Mouse (Mus musculus): ENCODE measurements at regions not wholly inside any gene's neighbourhood (a gene's known extent, or its start where the extent isn't known, plus 50 kb on each side); places are given as distances from the start of the nearest gene placed in this dataset.
A peak's percentile ranks its signal among the peaks of the same experiment; 100 is the strongest.

DNA sequence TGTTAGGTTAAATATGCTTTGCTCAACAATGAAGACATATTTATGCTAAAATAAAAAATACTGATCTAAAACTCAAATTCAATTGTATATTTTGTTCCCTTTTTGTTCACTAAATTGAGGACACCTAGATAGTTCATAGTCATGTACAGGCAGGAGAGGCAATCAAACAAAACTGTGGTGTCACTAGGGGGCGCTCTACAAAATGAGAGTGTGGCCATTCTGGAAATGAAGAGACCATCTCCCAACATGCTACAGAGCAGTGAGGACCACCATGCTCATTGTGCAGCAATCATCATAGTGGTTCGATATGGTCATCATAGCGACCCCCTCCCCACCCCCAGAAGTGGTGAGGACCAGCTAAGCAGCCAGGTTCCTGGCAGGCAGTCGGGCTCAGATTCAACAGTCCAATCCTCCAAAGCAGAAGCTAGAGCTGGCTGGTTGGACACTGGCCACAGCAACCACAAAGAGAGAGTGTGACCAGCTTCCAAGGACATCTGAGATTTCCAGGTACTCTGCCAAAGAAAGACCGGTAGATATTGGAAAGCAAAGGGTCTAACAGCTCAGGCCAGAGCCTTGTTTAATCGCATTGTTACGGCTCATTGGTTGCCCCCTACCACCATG, 155.4 kb downstream of the Tgfb2 start:
- ATAC-seq: peak; percentile 76
- Histone ChIP-seq H3K27me3 (replicated peaks; ENCODE audit: control insufficient read depth, insufficient read depth, low read length) (no peaks in the 10 kb centered on the region), H3K4me1 (ENCODE audit: control insufficient read depth, insufficient read depth, low read depth, low read length) (peaks cover 3% of the 10 kb centered on the region; the same call in 1 of the 2 replicates), H3K9ac (ENCODE audit: low read depth, low read length) (no peak overlapping the region), H3K36me3 (ENCODE audit: control insufficient read depth, insufficient read depth, low read length) (no peaks in the 10 kb centered on the region), H3K9me3 (ENCODE audit: control insufficient read depth, low read length) (no peaks in the 10 kb centered on the region), H3K27ac (ENCODE audit: low read depth, low read length) (no peak overlapping the region), H3K4me3 (ENCODE audit: low read length) (no peak overlapping the region), H3K4me2 (ENCODE audit: low read length) (no peak overlapping the region)
- 78% methylated on average over 7 of the region's 7 CpGs for WGBS

DNA sequence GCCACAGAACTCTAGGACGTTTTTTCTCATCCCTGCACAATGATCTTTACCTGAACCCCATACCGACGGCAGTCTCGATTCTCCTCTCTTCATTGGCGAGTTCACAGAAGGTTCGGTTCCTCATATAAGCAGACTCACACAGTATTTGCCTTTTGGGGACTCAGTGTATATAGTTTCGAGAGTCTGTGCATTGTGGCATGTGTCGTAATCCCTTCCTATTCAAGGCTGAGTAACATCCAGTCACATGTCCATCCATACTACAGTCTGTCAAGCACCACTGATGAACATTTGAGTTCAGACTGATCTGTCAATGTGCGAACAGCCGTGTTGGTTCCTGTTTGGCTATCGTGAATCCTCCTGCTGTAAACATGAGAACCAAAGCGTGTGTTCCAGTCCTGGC, 156.6 kb downstream of the Tgfb2 start:
- H3K27me3 ChIP-seq (replicated peaks; ENCODE audit: control insufficient read depth, insufficient read depth, low read length): no peaks in the 10 kb centered on the region
- WGBS: 94% methylated on average over 12 of the region's 12 CpGs
- H3K9me3 ChIP-seq (ENCODE audit: control insufficient read depth, low read length): no peaks in the 10 kb centered on the region
- H3K9ac ChIP-seq (ENCODE audit: low read depth, low read length): no peak overlapping the region
- H3K4me3 ChIP-seq (ENCODE audit: low read length): no peak overlapping the region
- ATAC-seq: no peak
- H3K4me1 ChIP-seq (ENCODE audit: control insufficient read depth, insufficient read depth, low read depth, low read length): peaks cover 3% of the 10 kb centered on the region; the same call in 1 of the 2 replicates
- H3K36me3 ChIP-seq (ENCODE audit: control insufficient read depth, insufficient read depth, low read length): no peaks in the 10 kb centered on the region
- H3K27ac ChIP-seq (ENCODE audit: low read depth, low read length): no peak overlapping the region
- no peak overlapping the region for H3K4me2 ChIP-seq (ENCODE audit: low read length)

DNA sequence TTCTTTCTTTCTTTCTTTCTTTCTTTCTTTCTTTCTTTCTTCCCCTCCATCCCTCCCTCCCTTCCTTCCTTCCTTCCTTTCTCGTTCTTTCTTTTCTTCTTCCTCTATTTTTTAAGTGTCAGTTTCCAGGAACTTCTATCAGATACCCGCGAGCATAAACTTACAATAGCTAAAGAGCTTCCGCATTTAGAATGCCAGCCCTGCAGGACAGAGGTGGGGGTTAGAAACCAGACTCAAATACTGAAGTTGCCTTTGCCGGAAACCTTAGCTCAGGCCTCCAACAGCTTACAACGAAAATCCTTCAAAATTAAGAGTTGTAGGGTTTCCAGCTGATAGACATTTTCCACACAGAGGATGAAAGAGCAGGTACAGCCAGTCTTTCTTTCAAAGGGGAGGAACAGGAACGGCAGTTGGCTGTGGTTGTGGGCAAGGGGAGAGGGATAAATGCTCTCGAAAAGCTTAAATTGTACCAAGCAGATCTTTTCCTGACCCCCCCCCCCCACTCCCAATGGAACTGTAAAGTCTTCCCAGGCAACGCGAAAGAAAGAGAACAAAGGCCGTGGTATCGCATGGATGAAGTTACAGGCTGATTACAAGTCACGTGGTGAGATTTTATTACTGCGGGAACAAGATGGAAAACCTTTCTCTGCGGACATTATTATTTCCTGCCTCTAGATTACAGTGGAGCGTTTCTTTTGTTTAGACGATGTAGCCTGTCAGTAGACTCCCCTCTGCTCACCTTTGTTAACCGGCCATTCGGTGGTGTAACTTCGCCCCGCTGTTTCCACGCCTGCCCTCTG, 159.2 kb downstream of the Tgfb2 start:
- no peak overlapping the region for H3K27ac ChIP-seq (ENCODE audit: low read depth, low read length)
- H3K9ac ChIP-seq (ENCODE audit: low read depth, low read length): no peak overlapping the region; the same call in 1 of the 2 replicates
- peaks cover 3% of the 10 kb centered on the region; the same call in 1 of the 2 replicates for H3K4me1 ChIP-seq (ENCODE audit: control insufficient read depth, insufficient read depth, low read depth, low read length)
- ATAC-seq: peak; percentile 24; the same call in 1 of the 2 replicates
- H3K4me2 ChIP-seq (ENCODE audit: low read length): peak overlapping the region; percentile 34
- no peaks in the 10 kb centered on the region for H3K27me3 ChIP-seq (replicated peaks; ENCODE audit: control insufficient read depth, insufficient read depth, low read length)
- no peaks in the 10 kb centered on the region for H3K36me3 ChIP-seq (ENCODE audit: control insufficient read depth, insufficient read depth, low read length)
- H3K4me3 ChIP-seq (ENCODE audit: low read length): no peak overlapping the region
- 42% methylated on average over 22 of the region's 22 CpGs for WGBS
- no peaks in the 10 kb centered on the region for H3K9me3 ChIP-seq (ENCODE audit: control insufficient read depth, low read length)

DNA sequence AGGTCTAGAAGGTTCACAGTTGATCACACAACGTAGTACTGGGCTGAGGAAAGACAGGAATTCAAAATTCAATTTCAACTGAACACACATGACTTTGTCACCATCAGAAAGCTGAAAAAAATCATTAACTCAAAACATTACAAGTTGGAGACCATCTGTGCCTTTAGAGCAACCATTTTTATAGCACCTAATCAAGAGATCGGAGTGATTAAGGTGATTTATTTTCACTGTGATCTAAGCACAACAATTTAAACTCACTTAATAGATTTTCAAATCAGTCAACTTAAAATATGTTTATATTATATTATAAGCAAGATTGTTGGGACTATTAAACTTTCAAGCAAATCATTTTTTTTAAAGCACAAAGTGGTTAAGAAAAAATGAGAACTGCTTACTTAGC, 165.7 kb downstream of the Tgfb2 start:
- no peaks in the 10 kb centered on the region for H3K4me1 ChIP-seq (ENCODE audit: control insufficient read depth, insufficient read depth, low read depth, low read length)
- 0 out of 2 replicates have a peak, but pooled peaks cover 2% of the 10 kb centered on the region for H3K9me3 ChIP-seq (ENCODE audit: control insufficient read depth, low read length)
- ATAC-seq: no peak
- no peak overlapping the region for H3K4me2 ChIP-seq (ENCODE audit: low read length)
- H3K27me3 ChIP-seq (replicated peaks; ENCODE audit: control insufficient read depth, insufficient read depth, low read length): no peaks in the 10 kb centered on the region
- H3K4me3 ChIP-seq (ENCODE audit: low read length): no peak overlapping the region
- no peaks in the 10 kb centered on the region for H3K36me3 ChIP-seq (ENCODE audit: control insufficient read depth, insufficient read depth, low read length)
- no peak overlapping the region for H3K27ac ChIP-seq (ENCODE audit: low read depth, low read length)
- WGBS: 91% methylated on average over 2 of the region's 2 CpGs
- no peak overlapping the region for H3K9ac ChIP-seq (ENCODE audit: low read depth, low read length)

DNA sequence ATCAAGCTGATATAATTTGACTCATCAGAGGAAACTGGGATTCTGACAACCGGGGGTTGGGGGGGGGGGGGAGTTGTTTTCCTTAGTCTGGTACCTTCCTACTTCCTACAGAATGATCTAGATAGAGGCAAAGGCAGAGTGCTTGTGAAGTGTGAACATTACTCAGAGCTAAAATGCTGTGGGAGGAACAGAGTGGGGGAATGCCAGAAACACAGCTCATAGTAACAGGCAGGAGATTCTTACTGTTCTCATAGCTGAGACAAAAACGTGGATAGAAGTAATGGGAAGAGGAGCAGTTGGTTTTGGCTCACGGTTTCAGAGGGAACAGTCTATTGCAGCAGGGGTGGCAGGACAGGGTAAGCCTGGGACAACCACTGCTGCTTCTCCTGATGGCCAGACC, 167.6 kb downstream of the Tgfb2 start:
- Histone ChIP-seq H3K9me3 (ENCODE audit: control insufficient read depth, low read length) (0 out of 2 replicates have a peak, but pooled peaks cover 2% of the 10 kb centered on the region), H3K4me1 (ENCODE audit: control insufficient read depth, insufficient read depth, low read depth, low read length) (no peaks in the 10 kb centered on the region), H3K4me3 (ENCODE audit: low read length) (no peak overlapping the region), H3K27ac (ENCODE audit: low read depth, low read length) (no peak overlapping the region), H3K9ac (ENCODE audit: low read depth, low read length) (no peak overlapping the region), H3K4me2 (ENCODE audit: low read length) (no peak overlapping the region), H3K36me3 (ENCODE audit: control insufficient read depth, insufficient read depth, low read length) (no peaks in the 10 kb centered on the region), H3K27me3 (replicated peaks; ENCODE audit: control insufficient read depth, insufficient read depth, low read length) (no peaks in the 10 kb centered on the region)
- WGBS: 80% methylated on average over 3 of the region's 3 CpGs
- ATAC-seq: no peak

DNA sequence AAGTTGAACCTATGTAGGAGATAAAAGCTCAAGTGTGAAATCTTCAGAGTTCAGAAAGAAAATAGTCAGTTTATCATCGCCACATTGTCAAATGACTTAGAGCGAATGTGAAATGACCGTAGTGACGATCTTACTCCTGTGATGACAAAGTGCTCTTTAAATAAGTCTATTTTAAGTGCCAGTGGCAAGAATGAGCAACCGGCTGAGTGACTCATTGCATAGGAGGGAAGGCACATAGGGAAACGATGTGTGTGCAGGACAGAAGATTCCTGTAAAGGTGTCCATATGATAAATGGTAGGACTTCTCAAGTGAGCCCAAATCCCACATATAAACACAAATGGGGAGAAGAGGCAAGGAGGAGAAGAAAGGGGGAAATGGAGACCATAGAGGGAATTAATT, 189.8 kb downstream of the Tgfb2 start:
- Histone ChIP-seq H3K4me2 (ENCODE audit: low read length) (no peak overlapping the region), H3K9ac (ENCODE audit: low read depth, low read length) (no peak overlapping the region), H3K9me3 (ENCODE audit: control insufficient read depth, low read length) (no peaks in the 10 kb centered on the region), H3K36me3 (ENCODE audit: control insufficient read depth, insufficient read depth, low read length) (no peaks in the 10 kb centered on the region), H3K27ac (ENCODE audit: low read depth, low read length) (no peak overlapping the region), H3K27me3 (replicated peaks; ENCODE audit: control insufficient read depth, insufficient read depth, low read length) (no peaks in the 10 kb centered on the region), H3K4me3 (ENCODE audit: low read length) (no peak overlapping the region), H3K4me1 (ENCODE audit: control insufficient read depth, insufficient read depth, low read depth, low read length) (no peaks in the 10 kb centered on the region; the same call in 1 of the 2 replicates)
- ATAC-seq: no peak
- 91% methylated on average over 6 of the region's 6 CpGs for WGBS

DNA sequence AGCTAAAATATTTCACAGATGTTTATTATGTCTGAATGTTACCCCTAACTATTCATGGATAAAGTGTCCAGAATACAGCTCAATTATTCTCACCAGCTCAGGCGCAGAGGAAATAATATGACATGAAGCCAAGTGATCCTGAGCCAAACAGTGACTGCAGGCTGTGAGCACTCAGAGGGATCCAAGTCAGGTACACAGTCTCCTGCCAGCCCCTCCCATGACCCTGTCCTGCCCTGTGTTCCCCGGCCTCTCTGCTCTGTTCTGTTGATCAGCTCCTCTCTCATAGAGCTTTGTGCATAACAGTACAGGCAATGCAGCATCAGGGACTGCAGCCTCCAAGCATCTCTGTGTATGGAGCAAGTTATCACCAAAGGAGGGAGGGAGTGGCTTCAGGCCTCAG, 190.7 kb downstream of the Tgfb2 start:
- Histone ChIP-seq H3K27me3 (replicated peaks; ENCODE audit: control insufficient read depth, insufficient read depth, low read length) (no peaks in the 10 kb centered on the region), H3K4me1 (ENCODE audit: control insufficient read depth, insufficient read depth, low read depth, low read length) (no peaks in the 10 kb centered on the region; the same call in 1 of the 2 replicates), H3K4me2 (ENCODE audit: low read length) (no peak overlapping the region), H3K4me3 (ENCODE audit: low read length) (no peak overlapping the region), H3K27ac (ENCODE audit: low read depth, low read length) (no peak overlapping the region), H3K9ac (ENCODE audit: low read depth, low read length) (no peak overlapping the region), H3K36me3 (ENCODE audit: control insufficient read depth, insufficient read depth, low read length) (no peaks in the 10 kb centered on the region), H3K9me3 (ENCODE audit: control insufficient read depth, low read length) (no peaks in the 10 kb centered on the region)
- ATAC-seq: no peak
- whole genome bisulfite sequencing: 58% methylated on average over 2 of the region's 2 CpGs

DNA sequence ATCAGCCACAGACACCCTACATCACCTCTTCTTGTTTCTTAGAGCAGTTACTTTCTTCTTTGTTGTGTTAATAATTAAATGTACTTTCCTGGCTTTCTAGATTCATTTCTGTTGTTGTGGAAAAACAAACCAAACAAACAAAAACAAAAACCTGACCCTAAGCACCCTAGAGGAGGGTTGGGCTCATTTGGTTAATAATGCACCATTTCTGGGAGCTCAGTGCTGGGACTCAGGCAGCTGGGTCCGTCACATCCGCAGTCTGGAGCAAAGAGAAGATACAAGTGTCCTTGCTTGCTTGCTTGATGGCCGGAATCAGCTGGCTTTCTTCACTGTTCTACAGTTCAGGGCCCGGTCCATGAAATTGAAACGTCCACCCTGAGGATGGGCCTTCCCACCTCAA, 191.9 kb downstream of the Tgfb2 start:
- no peak overlapping the region for H3K4me3 ChIP-seq (ENCODE audit: low read length)
- H3K9ac ChIP-seq (ENCODE audit: low read depth, low read length): no peak overlapping the region
- no peak for ATAC-seq
- H3K4me1 ChIP-seq (ENCODE audit: control insufficient read depth, insufficient read depth, low read depth, low read length): no peaks in the 10 kb centered on the region; the same call in 1 of the 2 replicates
- no peak overlapping the region for H3K27ac ChIP-seq (ENCODE audit: low read depth, low read length)
- H3K4me2 ChIP-seq (ENCODE audit: low read length): no peak overlapping the region
- WGBS: 66% methylated on average over 5 of the region's 5 CpGs
- no peaks in the 10 kb centered on the region for H3K36me3 ChIP-seq (ENCODE audit: control insufficient read depth, insufficient read depth, low read length)
- no peaks in the 10 kb centered on the region for H3K27me3 ChIP-seq (replicated peaks; ENCODE audit: control insufficient read depth, insufficient read depth, low read length)
- no peaks in the 10 kb centered on the region for H3K9me3 ChIP-seq (ENCODE audit: control insufficient read depth, low read length)

DNA sequence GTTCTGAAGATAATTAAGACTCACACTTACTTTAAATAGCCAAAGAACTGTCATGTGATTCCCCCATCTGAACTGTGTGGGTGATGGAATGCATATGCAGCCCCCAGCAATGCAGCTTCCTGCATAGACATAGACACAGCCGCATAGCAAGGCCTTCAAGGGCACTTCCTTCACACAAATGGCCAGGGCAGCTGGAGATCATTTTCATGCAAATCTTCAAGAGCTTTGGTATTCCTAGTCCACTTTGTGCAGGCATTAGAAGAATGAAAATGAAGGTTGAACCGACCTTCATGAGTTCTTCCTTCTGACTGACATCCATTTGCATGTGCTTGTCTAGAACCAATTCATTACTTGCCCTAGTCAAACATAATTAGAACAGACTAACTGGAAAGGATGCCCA, 195.3 kb downstream of the Tgfb2 start:
- Histone ChIP-seq H3K4me3 (ENCODE audit: low read length) (no peak overlapping the region), H3K9me3 (ENCODE audit: control insufficient read depth, low read length) (no peaks in the 10 kb centered on the region), H3K27me3 (replicated peaks; ENCODE audit: control insufficient read depth, insufficient read depth, low read length) (no peaks in the 10 kb centered on the region), H3K4me1 (ENCODE audit: control insufficient read depth, insufficient read depth, low read depth, low read length) (no peaks in the 10 kb centered on the region; the same call in 1 of the 2 replicates), H3K4me2 (ENCODE audit: low read length) (no peak overlapping the region), H3K27ac (ENCODE audit: low read depth, low read length) (no peak overlapping the region), H3K9ac (ENCODE audit: low read depth, low read length) (no peak overlapping the region), H3K36me3 (ENCODE audit: control insufficient read depth, insufficient read depth, low read length) (no peaks in the 10 kb centered on the region)
- 31% methylated on average over 2 of the region's 2 CpGs for WGBS
- ATAC-seq: no peak

All from hindbrain, embryonic 16.5 days (tissue).